Mouse (Mus musculus): ENCODE data around the gene Gdf7. TPM values are rescaled to one million over a fixed set of nuclear protein-coding genes. Genes with fewer than 3 reads are reported as not detected.

The Gdf7 gene
- polyA plus RNA-seq, 1 experiment from 2014 or later: 0.14 TPM

DNA sequence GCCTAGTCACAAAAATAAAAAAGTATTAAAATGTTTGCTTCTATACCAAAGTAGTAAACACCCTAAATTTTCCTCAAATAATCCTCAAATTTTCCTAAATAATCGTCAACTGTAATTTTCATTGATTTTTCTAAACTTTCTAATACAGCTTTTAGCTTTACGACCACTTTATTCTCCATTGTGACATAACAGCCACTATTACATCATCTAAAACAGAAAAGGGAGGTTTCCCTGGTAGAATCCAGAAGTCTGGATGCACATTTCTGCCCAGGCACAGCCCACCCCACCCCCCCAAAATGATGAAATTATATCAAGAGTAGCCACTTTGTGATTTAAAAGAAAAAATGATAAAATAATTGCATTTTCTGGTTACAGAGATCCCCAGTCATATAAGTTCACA, 5.6 kb downstream of the Gdf7 start:
- no peak for ATAC-seq (replicated peaks; ENCODE audit: insufficient number of reproducible peaks, low FRiP score, low TSS enrichment)
- H3K27me3 ChIP-seq (ENCODE audit: control insufficient read depth, insufficient read depth, low read length): peaks cover 60% of the 10 kb centered on the region

DNA sequence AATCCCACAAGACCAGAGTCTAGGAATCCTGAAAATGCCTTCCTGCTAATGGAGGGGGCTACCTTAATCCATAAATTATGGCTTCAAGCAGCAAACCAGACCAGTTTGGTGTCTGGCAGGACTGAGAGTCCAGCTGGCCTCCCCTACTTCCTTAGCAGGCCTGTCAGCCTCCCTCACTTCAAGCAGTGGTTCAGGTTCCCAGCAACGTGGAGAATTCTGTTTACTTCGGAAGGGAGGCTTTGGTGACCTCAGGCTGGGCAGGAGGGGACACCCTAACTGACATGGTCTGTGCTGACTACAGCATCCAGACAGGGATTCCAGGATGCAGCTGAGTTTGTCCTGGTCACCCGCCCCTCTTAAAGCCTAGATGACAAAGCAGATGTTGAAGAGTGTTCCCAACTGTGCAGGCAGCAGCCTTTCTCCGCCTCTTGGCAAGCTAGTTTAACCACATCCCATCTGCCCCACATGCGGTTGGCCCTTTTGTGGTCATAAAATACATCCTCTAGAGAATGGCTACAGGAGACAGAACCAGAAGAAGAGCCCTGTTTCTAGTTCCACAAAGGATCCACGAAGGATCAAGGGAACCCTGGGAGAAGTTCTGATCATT, 6.3 kb downstream of the Gdf7 start:
- no peak for ATAC-seq (replicated peaks; ENCODE audit: insufficient number of reproducible peaks, low FRiP score, low TSS enrichment)
- H3K4me1 ChIP-seq (ENCODE audit: control insufficient read depth, insufficient read depth, low read length): peaks cover 7% of the 10 kb centered on the region; the same call in 1 of the 2 replicates
- H3K9ac ChIP-seq (ENCODE audit: low read depth, low read length): no peak overlapping the region
- no peak overlapping the region for H3K4me3 ChIP-seq (ENCODE audit: low read depth, low read length)
- peaks cover 53% of the 10 kb centered on the region for H3K27me3 ChIP-seq (ENCODE audit: control insufficient read depth, insufficient read depth, low read length)
- no peaks in the 10 kb centered on the region for H3K36me3 ChIP-seq (ENCODE audit: control insufficient read depth, insufficient read depth, low read length)
- H3K9me3 ChIP-seq (replicated peaks; ENCODE audit: control insufficient read depth, low read length): no peaks in the 10 kb centered on the region
- WGBS (ENCODE audit: insufficient replicate concordance): 59% methylated on average over 6 of the region's 6 CpGs
- no peak overlapping the region for H3K4me2 ChIP-seq
- no peak overlapping the region for H3K27ac ChIP-seq (ENCODE audit: low read depth, low read length)

More for the DNA sequence above, 5.6 kb downstream of the Gdf7 start:
- Histone ChIP-seq H3K4me3 (ENCODE audit: low read depth, low read length) (no peak overlapping the region), H3K27ac (ENCODE audit: low read depth, low read length) (no peak overlapping the region), H3K4me2 (no peak overlapping the region), H3K36me3 (ENCODE audit: control insufficient read depth, insufficient read depth, low read length) (no peaks in the 10 kb centered on the region), H3K9me3 (replicated peaks; ENCODE audit: control insufficient read depth, low read length) (no peaks in the 10 kb centered on the region), H3K4me1 (ENCODE audit: control insufficient read depth, insufficient read depth, low read length) (peaks cover 7% of the 10 kb centered on the region; the same call in 1 of the 2 replicates), H3K9ac (ENCODE audit: low read depth, low read length) (no peak overlapping the region)
- WGBS (ENCODE audit: insufficient replicate concordance): 70% methylated on average over 2 of the region's 2 CpGs

DNA sequence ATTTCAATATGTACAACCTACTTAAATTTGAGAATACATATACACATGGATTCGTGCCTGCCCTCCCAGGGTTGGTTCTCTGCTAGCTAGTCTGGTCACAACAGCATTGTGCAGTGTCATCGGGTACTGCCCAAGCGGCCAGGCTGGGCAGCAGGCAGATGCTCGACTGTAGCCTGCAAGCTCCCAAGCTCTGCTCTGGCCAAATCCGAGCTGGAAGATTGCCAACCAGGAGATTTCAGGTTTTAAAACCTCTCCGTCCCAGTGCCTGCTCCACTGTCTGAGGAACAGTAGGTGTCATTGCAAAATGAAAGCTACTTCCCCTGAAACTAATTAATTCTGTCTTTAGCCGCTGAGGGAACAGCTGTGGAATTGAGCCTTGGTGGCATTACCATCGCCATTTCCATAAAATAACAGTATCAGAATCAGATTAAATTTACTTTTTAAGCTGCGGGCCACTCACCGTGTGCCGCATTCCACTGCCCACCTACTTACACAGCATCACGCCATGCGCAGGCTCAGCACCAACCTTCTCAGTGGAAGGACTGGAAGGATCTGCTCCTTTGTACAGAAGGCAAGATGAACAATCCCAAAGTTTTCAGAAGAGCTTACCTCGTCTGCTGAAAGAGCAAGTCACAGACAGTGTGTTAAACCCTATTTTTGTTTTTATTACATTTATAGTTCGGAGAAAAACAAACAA, 10.4 kb downstream of the Gdf7 start:
- Histone ChIP-seq H3K27ac (ENCODE audit: low read depth, low read length) (no peak overlapping the region), H3K9ac (ENCODE audit: low read depth, low read length) (no peak overlapping the region), H3K27me3 (ENCODE audit: control insufficient read depth, insufficient read depth, low read length) (peaks cover 14% of the 10 kb centered on the region), H3K4me3 (ENCODE audit: low read depth, low read length) (no peak overlapping the region), H3K4me1 (ENCODE audit: control insufficient read depth, insufficient read depth, low read length) (no peaks in the 10 kb centered on the region), H3K36me3 (ENCODE audit: control insufficient read depth, insufficient read depth, low read length) (peaks cover 3% of the 10 kb centered on the region; the same call in 1 of the 2 replicates), H3K9me3 (replicated peaks; ENCODE audit: control insufficient read depth, low read length) (no peaks in the 10 kb centered on the region), H3K4me2 (no peak overlapping the region)
- no peak for ATAC-seq (replicated peaks; ENCODE audit: insufficient number of reproducible peaks, low FRiP score, low TSS enrichment)
- WGBS (ENCODE audit: insufficient replicate concordance): 67% methylated on average over 15 of the region's 15 CpGs

DNA sequence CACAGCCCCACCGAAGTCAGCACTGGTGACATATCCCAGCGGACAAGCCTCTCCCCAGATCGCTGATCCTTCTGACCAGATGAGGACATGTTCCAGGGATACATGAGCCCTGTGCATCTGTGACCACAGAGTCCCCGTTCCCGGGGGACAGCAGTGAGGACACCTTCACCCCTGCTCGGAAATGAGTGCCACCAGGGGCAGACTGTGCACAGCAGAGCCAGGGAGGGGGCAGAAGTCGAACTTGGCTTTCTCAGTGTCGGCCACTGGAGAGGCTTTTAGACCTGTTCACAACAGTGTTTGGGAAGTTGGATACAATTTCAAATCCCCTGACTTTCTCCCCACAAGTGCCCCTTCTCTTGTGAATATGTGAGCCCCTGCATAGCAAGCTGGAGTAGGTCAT, 12.3 kb downstream of the Gdf7 start:
- Histone ChIP-seq H3K4me1 (ENCODE audit: control insufficient read depth, insufficient read depth, low read length) (no peaks in the 10 kb centered on the region), H3K27me3 (ENCODE audit: control insufficient read depth, insufficient read depth, low read length) (peaks cover under 1% of the 10 kb centered on the region; the same call in 1 of the 2 replicates), H3K4me2 (no peak overlapping the region), H3K9me3 (replicated peaks; ENCODE audit: control insufficient read depth, low read length) (no peaks in the 10 kb centered on the region), H3K27ac (ENCODE audit: low read depth, low read length) (no peak overlapping the region), H3K9ac (ENCODE audit: low read depth, low read length) (no peak overlapping the region), H3K36me3 (ENCODE audit: control insufficient read depth, insufficient read depth, low read length) (peaks cover 3% of the 10 kb centered on the region; the same call in 1 of the 2 replicates), H3K4me3 (ENCODE audit: low read depth, low read length) (no peak overlapping the region)
- WGBS (ENCODE audit: insufficient replicate concordance): 89% methylated on average over 8 of the region's 8 CpGs
- ATAC-seq (replicated peaks; ENCODE audit: insufficient number of reproducible peaks, low FRiP score, low TSS enrichment): no peak

DNA sequence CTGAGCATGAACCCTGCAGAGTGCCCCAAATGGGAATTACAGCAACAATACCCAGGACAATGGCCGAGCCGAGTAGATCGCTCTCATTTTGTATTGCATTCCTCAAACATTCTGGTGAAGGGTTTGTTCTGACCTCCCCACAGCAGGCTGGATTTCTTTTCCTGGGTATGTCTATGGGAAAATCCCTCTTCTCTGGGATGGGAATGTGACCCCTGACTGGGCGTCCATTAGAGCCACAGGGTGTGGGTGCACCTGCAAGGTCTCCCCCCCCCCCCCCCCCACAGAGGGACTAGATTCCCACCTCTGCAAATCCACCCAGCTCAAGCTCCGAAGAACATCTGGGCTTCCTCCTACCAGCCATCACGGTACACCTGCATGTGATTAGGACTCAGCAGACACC, 12.7 kb downstream of the Gdf7 start:
- no peak overlapping the region for H3K9ac ChIP-seq (ENCODE audit: low read depth, low read length)
- H3K4me2 ChIP-seq: no peak overlapping the region
- ATAC-seq (replicated peaks; ENCODE audit: insufficient number of reproducible peaks, low FRiP score, low TSS enrichment): no peak
- WGBS (ENCODE audit: insufficient replicate concordance): 86% methylated on average over 6 of the region's 6 CpGs
- no peaks in the 10 kb centered on the region for H3K27me3 ChIP-seq (ENCODE audit: control insufficient read depth, insufficient read depth, low read length)
- no peaks in the 10 kb centered on the region for H3K9me3 ChIP-seq (replicated peaks; ENCODE audit: control insufficient read depth, low read length)
- H3K36me3 ChIP-seq (ENCODE audit: control insufficient read depth, insufficient read depth, low read length): peaks cover 3% of the 10 kb centered on the region; the same call in 1 of the 2 replicates
- H3K27ac ChIP-seq (ENCODE audit: low read depth, low read length): no peak overlapping the region
- no peak overlapping the region for H3K4me3 ChIP-seq (ENCODE audit: low read depth, low read length)
- H3K4me1 ChIP-seq (ENCODE audit: control insufficient read depth, insufficient read depth, low read length): no peaks in the 10 kb centered on the region

DNA sequence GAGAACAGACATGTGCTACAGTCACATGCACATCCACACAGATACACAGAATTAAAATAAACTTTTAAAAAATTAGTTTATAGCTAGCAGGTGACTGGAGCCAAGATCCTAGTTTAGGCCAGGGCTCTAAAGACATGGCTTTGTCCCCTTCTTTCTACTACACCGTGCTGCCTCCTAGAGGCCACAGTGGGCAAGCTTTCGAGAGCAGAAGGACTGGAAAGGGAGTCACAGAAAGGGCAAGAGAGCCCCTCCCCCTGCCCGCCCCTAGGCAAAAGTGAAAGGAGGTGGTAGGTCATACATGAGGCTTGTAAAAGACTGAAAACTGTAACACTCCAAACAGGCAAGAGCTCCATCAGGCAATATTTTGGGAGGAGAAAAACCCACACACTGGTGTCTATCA, 13.8 kb downstream of the Gdf7 start:
- H3K27me3 ChIP-seq (ENCODE audit: control insufficient read depth, insufficient read depth, low read length): no peaks in the 10 kb centered on the region
- H3K9ac ChIP-seq (ENCODE audit: low read depth, low read length): no peak overlapping the region
- H3K36me3 ChIP-seq (ENCODE audit: control insufficient read depth, insufficient read depth, low read length): peaks cover 3% of the 10 kb centered on the region; the same call in 1 of the 2 replicates
- no peaks in the 10 kb centered on the region for H3K9me3 ChIP-seq (replicated peaks; ENCODE audit: control insufficient read depth, low read length)
- no peak overlapping the region for H3K4me3 ChIP-seq (ENCODE audit: low read depth, low read length)
- WGBS (ENCODE audit: insufficient replicate concordance): 68% methylated on average over 3 of the region's 3 CpGs
- no peak for ATAC-seq (replicated peaks; ENCODE audit: insufficient number of reproducible peaks, low FRiP score, low TSS enrichment)
- H3K4me1 ChIP-seq (ENCODE audit: control insufficient read depth, insufficient read depth, low read length): no peaks in the 10 kb centered on the region
- H3K27ac ChIP-seq (ENCODE audit: low read depth, low read length): no peak overlapping the region
- H3K4me2 ChIP-seq: no peak overlapping the region

DNA sequence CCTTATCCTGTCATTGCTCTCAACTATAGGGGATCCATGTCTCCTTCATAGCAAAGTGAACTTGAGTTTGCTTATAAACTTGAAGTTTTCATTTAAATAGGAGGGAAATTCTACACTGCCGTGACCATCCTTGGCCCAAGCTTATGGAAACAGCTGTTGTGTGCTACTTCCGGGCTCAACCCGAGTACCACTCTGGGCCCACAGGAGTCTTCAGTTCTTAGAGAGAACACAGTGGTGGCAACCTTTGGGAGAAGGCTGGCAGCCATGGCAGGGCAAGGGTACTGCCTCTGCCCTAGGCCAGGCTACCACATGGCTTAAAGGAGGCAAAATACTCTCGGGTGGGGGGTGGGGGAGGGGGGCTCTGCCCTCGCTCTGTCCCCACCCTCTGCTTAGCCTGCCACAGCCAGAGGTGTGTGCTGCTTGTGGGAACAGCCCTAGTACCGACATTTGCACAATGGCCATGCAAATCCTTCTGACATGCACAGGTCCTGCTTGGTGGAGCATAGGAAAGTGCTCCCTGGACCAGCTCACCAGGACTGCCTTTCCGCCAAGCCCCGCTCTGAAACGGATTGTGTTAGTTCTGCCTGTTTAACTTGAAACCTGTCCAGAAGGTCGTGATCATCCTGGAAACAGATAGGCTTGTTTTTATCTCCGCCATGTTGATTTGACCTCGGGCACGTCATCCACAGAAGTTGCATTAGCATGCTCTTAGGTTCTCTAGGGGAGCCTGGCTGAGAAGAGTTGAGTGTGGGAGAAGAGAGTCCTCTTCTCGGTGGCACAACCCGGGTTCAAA, 20.3 kb downstream of the Gdf7 start:
- Histone ChIP-seq H3K36me3 (ENCODE audit: control insufficient read depth, insufficient read depth, low read length) (no peaks in the 10 kb centered on the region), H3K9me3 (replicated peaks; ENCODE audit: control insufficient read depth, low read length) (no peaks in the 10 kb centered on the region), H3K4me2 (no peak overlapping the region), H3K27ac (ENCODE audit: low read depth, low read length) (no peak overlapping the region), H3K4me1 (ENCODE audit: control insufficient read depth, insufficient read depth, low read length) (peaks cover 12% of the 10 kb centered on the region; the same call in 1 of the 2 replicates), H3K9ac (ENCODE audit: low read depth, low read length) (no peak overlapping the region), H3K27me3 (ENCODE audit: control insufficient read depth, insufficient read depth, low read length) (no peaks in the 10 kb centered on the region), H3K4me3 (ENCODE audit: low read depth, low read length) (no peak overlapping the region)
- 74% methylated on average over 15 of the region's 15 CpGs for WGBS (ENCODE audit: insufficient replicate concordance)
- no peak for ATAC-seq (replicated peaks; ENCODE audit: insufficient number of reproducible peaks, low FRiP score, low TSS enrichment)

DNA sequence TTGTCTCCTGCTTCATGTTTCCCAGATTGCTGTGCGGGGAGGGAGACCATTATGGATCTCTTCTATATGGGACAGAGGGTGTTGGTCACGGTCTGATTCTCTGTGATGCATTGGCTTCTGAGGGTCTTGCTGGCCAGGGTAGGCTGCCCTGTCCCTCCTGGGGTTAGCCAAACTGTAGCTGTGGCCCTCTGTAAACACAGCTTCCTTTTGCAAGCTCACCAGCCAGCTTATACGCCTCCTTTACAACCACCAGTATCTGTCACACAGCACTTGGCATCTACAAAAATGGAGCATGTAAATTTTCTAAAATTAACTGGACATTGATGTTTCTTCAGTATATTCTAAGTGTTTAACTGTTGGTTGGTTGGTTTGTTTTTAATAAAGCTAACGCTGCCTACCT, 26.3 kb downstream of the Gdf7 start:
- Histone ChIP-seq H3K36me3 (ENCODE audit: control insufficient read depth, insufficient read depth, low read length) (no peaks in the 10 kb centered on the region), H3K4me3 (ENCODE audit: low read depth, low read length) (no peak overlapping the region), H3K27ac (ENCODE audit: low read depth, low read length) (no peak overlapping the region), H3K9ac (ENCODE audit: low read depth, low read length) (no peak overlapping the region), H3K4me2 (no peak overlapping the region), H3K9me3 (replicated peaks; ENCODE audit: control insufficient read depth, low read length) (no peaks in the 10 kb centered on the region), H3K4me1 (ENCODE audit: control insufficient read depth, insufficient read depth, low read length) (peaks cover 11% of the 10 kb centered on the region), H3K27me3 (ENCODE audit: control insufficient read depth, insufficient read depth, low read length) (no peaks in the 10 kb centered on the region)
- no peak for ATAC-seq (replicated peaks; ENCODE audit: insufficient number of reproducible peaks, low FRiP score, low TSS enrichment)
- WGBS (ENCODE audit: insufficient replicate concordance): 92% methylated on average over 4 of the region's 4 CpGs
